Mouse (Mus musculus) midbrain, embryonic 13.5 days (tissue): ENCODE measurements around the gene Sval3. TPM values are rescaled to one million over a fixed set of nuclear protein-coding genes. Genes with fewer than 3 reads are reported as not detected.

ENCODE experiments used
- ATAC-seq: fragments of 200-750 bp; cut with Nextera tagmentation; 2 replicates; pipeline ENCODE4 v1.8.0; 2017; ENCODE audit warnings: mild to moderate bottlenecking, moderate TSS enrichment, moderate library complexity
- H3K27ac ChIP-seq: fragments of 300-500 bp; sonication (generic); 2 replicates; pipeline ENCODE4 v1.5.1; 2015; ENCODE audit warnings: inconsistent platforms, mild to moderate bottlenecking, moderate library complexity
- H3K27me3 ChIP-seq: fragments of 300-500 bp; sonication (generic); 2 replicates; pipeline ENCODE4 v1.6.1; 2015; ENCODE audit warnings: mild to moderate bottlenecking, inconsistent platforms
- H3K36me3 ChIP-seq: fragments of 300-500 bp; sonication (generic); 2 replicates; pipeline ENCODE4 v1.6.1; 2015; ENCODE audit warnings: mild to moderate bottlenecking, inconsistent platforms
- H3K4me1 ChIP-seq: fragments of 300-500 bp; sonication (generic); replicated peaks from 2 replicates; pipeline ENCODE4 v1.6.1; 2015; ENCODE audit warnings: inconsistent platforms
- H3K4me2 ChIP-seq: fragments of 300-500 bp; sonication (generic); replicated peaks from 2 replicates; pipeline ENCODE4 v1.6.1; 2015; ENCODE audit warnings: moderate library complexity, mild to moderate bottlenecking, inconsistent platforms
- H3K4me3 ChIP-seq: fragments of 300-500 bp; sonication (generic); replicated peaks from 2 replicates; pipeline ENCODE4 v1.5.1; 2015; ENCODE audit warnings: mild to moderate bottlenecking, inconsistent platforms
- H3K9ac ChIP-seq: fragments of 300-500 bp; sonication (generic); replicated peaks from 2 replicates; pipeline ENCODE4 v1.6.1; 2015; ENCODE audit warnings: mild to moderate bottlenecking, inconsistent platforms
- H3K9me3 ChIP-seq: fragments of 300-500 bp; sonication (generic); 2 replicates; pipeline ENCODE4 v1.6.1; 2016; ENCODE audit warnings: mild to moderate bottlenecking, inconsistent platforms
- WGBS: fragments of 180-500 bp; shearing (Covaris S2); methylation state at CpG from one replicate; pipeline ENCODE4 v1.1.7; 2015; 5-methylcytosine and 5-hydroxymethylcytosine counted together
- polyA plus RNA-seq: library from polyadenylated mRNA; unstranded; fragments of >200 nt; fragmentation: Nextera tagmentation; extraction: Ambion mirVana; gene quantifications from 2 replicates; pipeline ENCODE4 v1.2.1, GENCODE M21; 2015

Sval3 gene
- not detected in 2 replicates for polyA plus RNA-seq

- Histone ChIP-seq H3K27ac (no peak within 1 kb of the TSS), H3K36me3 (no peaks in the 10 kb centered on the region), H3K4me1 (no peaks in the 10 kb centered on the region), H3K9me3 (no peaks in the 10 kb centered on the region), H3K9ac (no peak within 1 kb of the TSS), H3K4me2 (no peak within 1 kb of the TSS), H3K27me3 (no peaks in the 10 kb centered on the region), H3K4me3 (no peak within 1 kb of the TSS)
- ATAC-seq: no peak
- WGBS: 68% methylated on average over 1 of the region's 1 CpGs
Measured at GRCm38 (mm10) chr6:41967840-41968239, at the start of gene Sval3. Sval3 (plus strand) TSS chr6:41968140.

DNA sequence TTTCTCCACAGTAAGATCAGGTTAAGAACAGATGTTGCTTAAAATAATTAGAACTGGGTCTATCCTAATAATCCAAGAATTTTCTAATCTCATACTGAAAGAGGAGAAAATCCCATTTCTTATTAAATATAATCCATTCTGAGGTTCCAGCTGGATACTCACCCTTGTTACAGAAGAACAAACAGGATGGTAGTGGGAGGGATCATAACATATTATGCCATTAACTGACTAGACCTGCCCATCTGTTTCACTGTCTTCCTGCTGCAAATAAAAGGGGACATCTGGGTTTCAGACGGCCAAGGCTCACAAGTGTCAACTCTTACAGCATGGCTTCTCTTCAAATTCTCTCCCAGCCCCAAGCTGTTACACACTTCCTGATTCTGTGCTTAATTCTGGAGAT lies 16.6 kb upstream of the Sval3 start, which contains the start of gene Sval1:
Sval1 (plus strand) TSS at position 301 of the 400 bp plus-strand sequence.
- Histone ChIP-seq H3K4me1 (no peaks in the 10 kb centered on the region), H3K27ac (no peak within 1 kb of the TSS), H3K36me3 (no peaks in the 10 kb centered on the region), H3K27me3 (no peaks in the 10 kb centered on the region), H3K4me3 (no peak within 1 kb of the TSS), H3K4me2 (no peak within 1 kb of the TSS), H3K9me3 (no peaks in the 10 kb centered on the region), H3K9ac (no peak within 1 kb of the TSS)
- no peak for ATAC-seq
- WGBS: 80% methylated on average over 1 of the region's 1 CpGs

Other genes starting within 250 kb of the Sval3 start
- gene Olfr459, start 193.0 kb upstream of the Sval3 start, polyA plus RNA-seq: not detected in 2 replicates
- gene Pip, start 120.6 kb upstream of the Sval3 start, polyA plus RNA-seq: not detected in 2 replicates
- gene Sval2, start 115.2 kb upstream of the Sval3 start, polyA plus RNA-seq: not detected in 2 replicates
- gene Sval1, start 16.5 kb upstream of the Sval3 start, polyA plus RNA-seq: not detected in 2 replicates
- gene Sva, start 70.3 kb downstream of the Sval3 start, polyA plus RNA-seq: not detected in 2 replicates
- gene Tas2r139, start 172.8 kb downstream of the Sval3 start, polyA plus RNA-seq: not detected in 2 replicates
- gene Tas2r144, start 247.2 kb downstream of the Sval3 start, polyA plus RNA-seq: not detected in 2 replicates